Mouse (Mus musculus) intestine, postnatal 0 days (tissue): Measurements from ENCODE around the gene Bend4. TPM values are rescaled to one million over a fixed set of nuclear protein-coding genes. Genes with fewer than 3 reads are reported as not detected.
A peak's percentile ranks its signal among the peaks of the same experiment; 100 is the strongest.

Experiments
- ATAC-seq: fragments of 200-750 bp; cut with Nextera tagmentation; 2 replicates; pipeline ENCODE4 v1.8.0; 2017; ENCODE audit warnings: mild to moderate bottlenecking, moderate TSS enrichment, moderate library complexity
- H3K27ac ChIP-seq: fragments of 300-500 bp; sonication (generic); 2 replicates; pipeline ENCODE4 v1.5.1; 2014; ENCODE audit warnings: mild to moderate bottlenecking, low read depth, low read length, moderate library complexity
- H3K27me3 ChIP-seq: fragments of 300-500 bp; sonication (generic); replicated peaks from 2 replicates; pipeline ENCODE4 v1.6.1; 2014; ENCODE audit warnings: low read length, mixed read lengths; ENCODE audit not compliant: control insufficient read depth, insufficient read depth
- H3K36me3 ChIP-seq: fragments of 300-500 bp; sonication (generic); 2 replicates; pipeline ENCODE4 v1.6.1; 2014; ENCODE audit warnings: mild to moderate bottlenecking, moderate library complexity; ENCODE audit not compliant: control insufficient read depth, insufficient read depth
- H3K4me1 ChIP-seq: fragments of 300-500 bp; sonication (generic); replicated peaks from 2 replicates; pipeline ENCODE4 v1.6.1; 2014; ENCODE audit warnings: antibody characterized with exemption, low read length, mixed read lengths; ENCODE audit not compliant: control insufficient read depth, insufficient read depth
- H3K4me2 ChIP-seq: fragments of 300-500 bp; sonication (generic); replicated peaks from 2 replicates; pipeline ENCODE4 v1.6.1; 2014; ENCODE audit warnings: low read depth, mild to moderate bottlenecking, moderate library complexity
- H3K4me3 ChIP-seq: fragments of 300-500 bp; sonication (generic); 2 replicates; pipeline ENCODE4 v1.5.1; 2014; ENCODE audit warnings: low read depth, low read length
- H3K9ac ChIP-seq: fragments of 300-500 bp; sonication (generic); 2 replicates; pipeline ENCODE4 v1.6.1; 2014; ENCODE audit warnings: mild to moderate bottlenecking, low read depth, low read length
- H3K9me3 ChIP-seq: fragments of 300-500 bp; sonication (generic); 2 replicates; pipeline ENCODE4 v1.6.1; 2016; ENCODE audit warnings: mixed run types; ENCODE audit not compliant: control insufficient read depth
- CTCF ChIP-seq: sonication (generic); IDR thresholded peaks from 2 replicates; pipeline ENCODE4 v1.5.1; 2016; ENCODE audit warnings: low read depth, mild to moderate bottlenecking, control low read depth, antibody characterized with exemption, moderate library complexity
- WGBS: fragments of 180-500 bp; shearing (Covaris S2); extraction: QIAGEN DNeasy Blood & Tissue Kit; methylation state at CpG from one replicate; pipeline ENCODE4 v1.1.7; 2014; 5-methylcytosine and 5-hydroxymethylcytosine counted together
- polyA plus RNA-seq: library from polyadenylated mRNA; unstranded; fragments of >200 nt; fragmentation: Nextera tagmentation; extraction: Ambion mirVana; gene quantifications from 2 replicates; pipeline ENCODE4 v1.2.1, GENCODE M21; 2015

Gene Bend4
- polyA plus RNA-seq, 1 experiment from 2014 or later, result 4.9 TPM

DNA sequence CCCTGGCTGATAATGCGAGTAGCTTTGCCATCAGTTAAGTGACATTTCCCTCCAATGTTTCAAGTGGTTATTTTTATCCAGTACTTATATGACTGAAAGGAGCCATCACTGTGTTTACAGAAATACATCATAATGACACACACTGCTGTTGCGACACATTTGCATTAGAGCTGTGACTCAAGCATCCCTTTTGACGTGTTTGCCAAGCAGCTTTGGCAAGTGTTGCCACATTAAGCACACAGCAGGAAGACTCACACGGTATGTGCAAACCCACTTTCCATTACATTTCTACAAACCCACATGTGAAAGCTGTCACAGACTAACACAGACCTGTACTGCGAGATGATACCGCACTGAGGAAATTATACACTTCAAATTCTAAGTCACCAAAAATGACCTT is 34.2 kb downstream of the Bend4 start:
- H3K27me3 ChIP-seq, result no peaks in the 10 kb centered on the region
- no peak overlapping the region for H3K4me3 ChIP-seq
- H3K9ac ChIP-seq, result no peak overlapping the region
- H3K27ac ChIP-seq, result no peak overlapping the region
- ATAC-seq, result no peak
- no peaks in the 10 kb centered on the region for H3K4me1 ChIP-seq
- H3K36me3 ChIP-seq, result no peaks in the 10 kb centered on the region
- WGBS, result 76% methylated on average over 6 of the region's 6 CpGs
- H3K9me3 ChIP-seq, result no peaks in the 10 kb centered on the region
- no peak overlapping the region for H3K4me2 ChIP-seq
- TF ChIP-seq CTCF, result no peak

DNA sequence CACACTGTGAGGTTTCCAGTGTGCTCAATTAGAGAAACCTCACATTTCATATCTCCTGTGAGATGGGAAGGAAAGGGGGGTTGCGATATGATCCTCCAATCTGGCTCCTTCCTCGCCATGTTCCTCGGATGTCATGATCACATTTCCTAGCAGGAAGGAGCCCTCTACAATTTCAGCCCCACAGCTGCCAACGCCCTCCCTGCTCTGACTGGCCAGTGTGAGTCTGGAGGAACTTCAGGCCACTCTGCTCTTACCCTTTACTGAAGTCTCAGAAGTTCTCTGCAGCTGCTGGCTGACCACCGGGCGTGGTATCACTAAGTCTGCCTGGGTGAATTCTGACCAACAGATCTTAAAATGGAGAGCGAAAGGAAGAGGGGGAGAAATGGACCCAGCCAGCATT is 45.6 kb downstream of the Bend4 start:
- H3K4me2 ChIP-seq, result no peak overlapping the region
- H3K4me3 ChIP-seq, result no peak overlapping the region
- H3K4me1 ChIP-seq, result no peaks in the 10 kb centered on the region
- H3K9me3 ChIP-seq, result no peaks in the 10 kb centered on the region
- TF ChIP-seq CTCF, result no peak
- 86% methylated on average over 7 of the region's 7 CpGs for WGBS
- H3K27ac ChIP-seq, result no peak overlapping the region
- H3K9ac ChIP-seq, result no peak overlapping the region
- H3K36me3 ChIP-seq, result no peaks in the 10 kb centered on the region
- ATAC-seq, result no peak
- H3K27me3 ChIP-seq, result no peaks in the 10 kb centered on the region

DNA sequence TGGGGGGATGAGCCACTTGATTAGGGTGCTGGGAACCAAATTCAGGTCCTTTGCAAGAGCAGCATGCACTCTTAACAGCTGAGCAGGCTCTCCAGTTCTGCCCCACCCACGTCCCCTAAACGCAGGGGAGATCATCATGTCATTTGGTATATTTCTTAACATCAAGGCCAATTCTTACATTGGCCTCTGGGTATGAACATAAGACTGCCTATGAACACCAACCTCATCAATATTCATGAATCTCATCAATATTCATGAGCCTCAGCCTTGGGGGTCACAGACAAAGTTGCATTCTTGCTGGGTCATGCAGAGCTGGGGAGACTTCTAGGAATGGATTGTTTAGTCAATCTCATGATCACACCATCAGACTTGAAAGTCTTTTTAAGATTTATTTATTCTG is 46.4 kb downstream of the Bend4 start:
- H3K9ac ChIP-seq, result no peak overlapping the region
- WGBS, result 90% methylated on average over 2 of the region's 2 CpGs

DNA sequence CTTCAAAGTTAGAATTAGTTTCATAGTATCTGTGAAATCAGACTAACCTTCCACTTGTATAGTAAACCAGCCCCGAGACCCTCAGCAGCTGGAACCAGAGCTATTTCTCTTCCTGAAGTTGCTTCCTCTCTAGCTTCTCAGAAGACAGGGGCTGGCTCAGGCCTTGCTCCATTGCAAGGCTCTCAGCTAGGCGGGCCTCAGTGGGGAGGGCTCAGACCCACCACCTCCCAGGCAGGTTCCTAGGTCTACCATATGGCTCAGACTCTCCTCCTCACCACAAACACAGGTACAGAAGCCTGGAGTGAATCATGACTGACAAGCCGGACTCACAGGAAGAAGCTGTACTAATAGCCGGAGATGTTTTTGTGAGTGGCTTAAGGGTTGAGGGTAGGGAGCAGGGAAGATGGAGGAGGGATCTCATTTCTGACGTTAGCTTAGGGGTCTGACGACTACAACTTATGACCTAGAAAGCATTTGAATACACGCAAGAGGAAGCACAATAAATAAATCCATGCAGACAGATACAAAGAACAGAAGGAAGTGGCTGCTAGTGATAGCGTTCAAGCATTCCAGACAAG is 51.0 kb downstream of the Bend4 start:
- ATAC-seq, result no peak
- no peak overlapping the region for H3K4me3 ChIP-seq

More for the DNA sequence above, 46.4 kb downstream of the Bend4 start:
- no peaks in the 10 kb centered on the region for H3K27me3 ChIP-seq
- no peaks in the 10 kb centered on the region for H3K36me3 ChIP-seq
- no peak overlapping the region for H3K4me2 ChIP-seq
- ATAC-seq, result no peak
- H3K4me3 ChIP-seq, result no peak overlapping the region
- no peak for TF ChIP-seq CTCF
- no peaks in the 10 kb centered on the region for H3K4me1 ChIP-seq
- H3K9me3 ChIP-seq, result no peaks in the 10 kb centered on the region
- no peak overlapping the region for H3K27ac ChIP-seq

DNA sequence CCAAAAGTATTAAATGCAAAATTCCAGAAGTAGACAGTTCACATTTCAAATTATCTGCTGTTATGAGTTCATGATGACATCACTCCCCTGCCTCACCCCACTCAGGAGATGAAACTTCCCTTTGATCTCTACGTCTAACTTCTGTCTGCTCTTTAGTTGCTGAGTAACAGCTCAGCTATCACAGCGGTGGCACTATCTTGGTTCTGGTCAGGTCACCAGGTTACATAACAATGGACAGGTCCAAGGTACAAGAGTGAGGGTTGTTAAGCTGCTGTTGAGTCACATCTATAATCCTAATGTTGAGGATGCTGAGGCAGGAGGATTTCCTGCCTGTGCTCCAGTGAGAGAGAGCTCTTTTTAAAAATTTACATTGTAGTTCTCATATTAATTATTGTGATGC is 65.2 kb downstream of the Bend4 start:
- Histone ChIP-seq H3K27me3 (no peaks in the 10 kb centered on the region), H3K4me1 (no peaks in the 10 kb centered on the region), H3K9me3 (no peaks in the 10 kb centered on the region), H3K4me3 (no peak overlapping the region), H3K4me2 (no peak overlapping the region), H3K9ac (no peak overlapping the region), H3K36me3 (no peaks in the 10 kb centered on the region), H3K27ac (no peak overlapping the region)
- peak; percentile 96 for ATAC-seq
- WGBS, result 37% methylated on average over 2 of the region's 2 CpGs
- TF ChIP-seq CTCF, result no peak

More for the DNA sequence above, 51.0 kb downstream of the Bend4 start:
- TF ChIP-seq CTCF, result no peak
- Histone ChIP-seq H3K27ac (no peak overlapping the region), H3K27me3 (no peaks in the 10 kb centered on the region), H3K9ac (no peak overlapping the region), H3K4me2 (no peak overlapping the region), H3K36me3 (no peaks in the 10 kb centered on the region), H3K4me1 (no peaks in the 10 kb centered on the region), H3K9me3 (no peaks in the 10 kb centered on the region)
- WGBS, result 60% methylated on average over 8 of the region's 8 CpGs

DNA sequence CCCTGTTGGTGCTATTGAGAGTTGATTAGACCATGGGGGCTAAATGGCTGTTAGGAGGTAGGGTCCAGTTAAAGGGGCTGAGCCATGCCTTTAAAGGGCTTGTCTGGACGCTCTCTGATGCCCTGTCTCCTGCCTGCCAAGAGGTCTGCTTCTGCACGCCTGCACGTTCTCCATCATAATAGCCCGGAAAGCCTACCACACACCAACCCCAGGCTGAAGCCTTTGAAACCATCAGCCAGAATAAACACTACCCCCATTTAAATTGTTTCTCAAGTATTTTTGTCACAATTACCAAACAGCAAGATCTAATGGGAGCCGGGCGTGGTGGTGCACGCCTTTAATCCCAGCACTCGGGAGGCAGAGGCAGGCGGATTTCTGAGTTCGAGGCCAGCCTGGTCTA is 65.8 kb downstream of the Bend4 start:
- no peak overlapping the region for H3K9ac ChIP-seq
- no peak overlapping the region for H3K4me3 ChIP-seq
- no peaks in the 10 kb centered on the region for H3K27me3 ChIP-seq
- no peaks in the 10 kb centered on the region for H3K36me3 ChIP-seq
- 94% methylated on average over 10 of the region's 10 CpGs for WGBS
- no peaks in the 10 kb centered on the region for H3K9me3 ChIP-seq
- no peak for ATAC-seq
- TF ChIP-seq CTCF, result no peak
- H3K4me1 ChIP-seq, result no peaks in the 10 kb centered on the region
- no peak overlapping the region for H3K27ac ChIP-seq
- H3K4me2 ChIP-seq, result no peak overlapping the region

DNA sequence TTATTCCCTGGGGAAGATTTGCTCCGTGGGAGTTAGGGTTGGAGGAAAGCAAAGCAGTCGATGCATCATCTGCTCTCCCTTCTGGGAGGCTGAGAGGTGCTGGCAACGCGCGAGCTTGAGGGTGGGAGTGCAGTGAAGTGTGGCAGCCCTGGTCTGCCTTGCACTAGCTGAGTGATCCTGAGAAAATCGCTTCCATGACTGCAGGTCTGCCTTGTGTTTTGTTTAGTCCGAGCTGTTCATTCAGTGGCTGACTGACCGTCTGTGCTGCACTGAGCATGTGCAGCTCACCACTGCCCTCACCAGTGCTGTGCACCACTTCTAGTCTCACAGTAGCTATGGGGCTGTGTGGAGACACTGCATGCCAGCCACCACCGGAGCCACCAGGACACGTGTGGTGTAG is 79.2 kb downstream of the Bend4 start:
- H3K9me3 ChIP-seq, result no peaks in the 10 kb centered on the region
- no peak for TF ChIP-seq CTCF
- WGBS, result 79% methylated on average over 10 of the region's 10 CpGs
- H3K9ac ChIP-seq, result no peak overlapping the region
- no peak overlapping the region for H3K27ac ChIP-seq
- H3K4me1 ChIP-seq, result no peaks in the 10 kb centered on the region
- no peak overlapping the region for H3K4me3 ChIP-seq
- no peaks in the 10 kb centered on the region for H3K27me3 ChIP-seq
- no peak for ATAC-seq
- H3K4me2 ChIP-seq, result no peak overlapping the region
- H3K36me3 ChIP-seq, result peaks cover 62% of the 10 kb centered on the region
